Mouse (Mus musculus) midbrain, postnatal 0 days (tissue): ENCODE results near the gene Rin2. TPM values are rescaled to one million over a fixed set of nuclear protein-coding genes. Genes with fewer than 3 reads are reported as not detected.

Experiments used
- ATAC-seq: fragments of 200-750 bp; cut with Nextera tagmentation; 2 replicates; pipeline ENCODE4 v1.8.0; 2017; ENCODE audit warnings: moderate number of reproducible peaks, mild to moderate bottlenecking, moderate TSS enrichment, moderate library complexity; ENCODE audit not compliant: low FRiP score
- DNase-seq: peaks from one replicate; pipeline ENCODE4 v3.0.0-alpha.2; 2015; ENCODE audit warnings: low spot score
- H3K27ac ChIP-seq: fragments of 300-500 bp; sonication (generic); 2 replicates; pipeline ENCODE4 v1.5.1; 2014; ENCODE audit warnings: low read depth, mild to moderate bottlenecking, low read length, mixed read lengths
- H3K27me3 ChIP-seq: fragments of 300-500 bp; sonication (generic); 2 replicates; pipeline ENCODE4 v1.6.1; 2014; ENCODE audit warnings: low read length, control low read depth, mixed read lengths; ENCODE audit not compliant: insufficient read depth
- H3K36me3 ChIP-seq: fragments of 300-500 bp; sonication (generic); 2 replicates; pipeline ENCODE4 v1.6.1; 2014; ENCODE audit warnings: low read length, control low read depth, mixed read lengths; ENCODE audit not compliant: insufficient read depth
- H3K4me1 ChIP-seq: fragments of 300-500 bp; sonication (generic); 2 replicates; pipeline ENCODE4 v1.6.1; 2014; ENCODE audit warnings: mild to moderate bottlenecking, control low read depth, antibody characterized with exemption, low read length, mixed read lengths; ENCODE audit not compliant: insufficient read depth
- H3K4me2 ChIP-seq: fragments of 300-500 bp; sonication (generic); 2 replicates; pipeline ENCODE4 v1.6.1; 2014; ENCODE audit warnings: low read depth, mild to moderate bottlenecking, low read length, mixed read lengths; ENCODE audit not compliant: poor library complexity, severe bottlenecking
- H3K4me3 ChIP-seq: fragments of 300-500 bp; sonication (generic); 2 replicates; pipeline ENCODE4 v1.5.1; 2014; ENCODE audit warnings: low read depth, mild to moderate bottlenecking, low read length, moderate library complexity
- H3K9ac ChIP-seq: fragments of 300-500 bp; sonication (generic); replicated peaks from 2 replicates; pipeline ENCODE4 v1.6.1; 2014; ENCODE audit warnings: mild to moderate bottlenecking, low read length, moderate library complexity, mixed read lengths; ENCODE audit not compliant: poor library complexity, severe bottlenecking
- H3K9me3 ChIP-seq: fragments of 300-500 bp; sonication (generic); 2 replicates; pipeline ENCODE4 v1.6.1; 2016; ENCODE audit warnings: low read length, control low read depth
- CTCF ChIP-seq: IDR thresholded peaks from 2 replicates; pipeline ENCODE4 v1.5.1; 2016; ENCODE audit warnings: antibody characterized with exemption, mild to moderate bottlenecking
- WGBS: fragments of 180-500 bp; shearing (Covaris S2); extraction: QIAGEN DNeasy Blood & Tissue Kit; methylation state at CpG from one replicate; pipeline ENCODE4 v1.1.7; 2014; 5-methylcytosine and 5-hydroxymethylcytosine counted together
- polyA plus RNA-seq: library from polyadenylated mRNA; unstranded; fragments of >200 nt; fragmentation: Nextera tagmentation; extraction: Ambion mirVana; gene quantifications from 2 replicates; pipeline ENCODE4 v1.2.1, GENCODE M21; 2015
- total RNA-seq: library from RNA; depleted of rRNA; stranded (reverse); fragments of >200 nt; gene quantifications from 2 replicates; pipeline ENCODE4 v1.2.3, GENCODE M21; 2014

Rin2 gene
- total and polyA plus RNA-seq, 2 experiments from 2014 or later = 10.5 to 18.0 TPM

DNA sequence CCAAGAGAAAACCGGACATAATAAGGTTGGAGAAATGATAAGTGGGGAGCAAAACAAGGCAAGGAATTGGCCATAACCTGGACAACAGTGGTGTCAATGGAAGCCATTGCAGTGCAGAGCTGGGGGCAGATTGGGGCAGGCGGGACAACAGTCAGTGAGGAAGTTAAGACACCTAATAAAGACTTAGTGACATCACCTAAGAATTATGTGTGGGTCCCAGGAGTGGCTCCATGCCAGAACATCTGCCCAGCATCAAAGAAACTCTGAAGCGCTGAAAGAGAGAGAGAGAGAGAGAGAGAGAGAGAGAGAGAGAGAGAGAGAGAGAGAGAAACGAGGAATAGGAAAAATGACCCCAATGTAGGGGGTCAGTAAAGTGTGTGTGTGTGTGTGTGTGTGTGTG, 6.9 kb upstream of the Rin2 start:
- H3K4me1 ChIP-seq = no peaks in the 10 kb centered on the region

GRCm38 (mm10) chr2:145670131-145670530, 4.9 kb upstream of the Rin2 start:
- WGBS = 91% methylated on average over 4 of the region's 4 CpGs
- Histone ChIP-seq H3K4me3 (no peak overlapping the region), H3K4me1 (no peaks in the 10 kb centered on the region), H3K27ac (no peak overlapping the region), H3K36me3 (no peaks in the 10 kb centered on the region), H3K27me3 (no peaks in the 10 kb centered on the region), H3K9ac (no peak overlapping the region), H3K9me3 (no peaks in the 10 kb centered on the region), H3K4me2 (no peak overlapping the region)
- no peak for TF ChIP-seq CTCF
- DNase-seq (no peak), ATAC-seq (no peak)

More for the DNA sequence above, 6.9 kb upstream of the Rin2 start:
- Histone ChIP-seq H3K27me3 (no peaks in the 10 kb centered on the region), H3K4me2 (no peak overlapping the region), H3K9me3 (no peaks in the 10 kb centered on the region), H3K36me3 (no peaks in the 10 kb centered on the region), H3K27ac (no peak overlapping the region), H3K9ac (no peak overlapping the region), H3K4me3 (no peak overlapping the region)
- WGBS = 88% methylated on average over 4 of the region's 4 CpGs
- DNase-seq = no peak
- no peak for TF ChIP-seq CTCF
- ATAC-seq = no peak

DNA sequence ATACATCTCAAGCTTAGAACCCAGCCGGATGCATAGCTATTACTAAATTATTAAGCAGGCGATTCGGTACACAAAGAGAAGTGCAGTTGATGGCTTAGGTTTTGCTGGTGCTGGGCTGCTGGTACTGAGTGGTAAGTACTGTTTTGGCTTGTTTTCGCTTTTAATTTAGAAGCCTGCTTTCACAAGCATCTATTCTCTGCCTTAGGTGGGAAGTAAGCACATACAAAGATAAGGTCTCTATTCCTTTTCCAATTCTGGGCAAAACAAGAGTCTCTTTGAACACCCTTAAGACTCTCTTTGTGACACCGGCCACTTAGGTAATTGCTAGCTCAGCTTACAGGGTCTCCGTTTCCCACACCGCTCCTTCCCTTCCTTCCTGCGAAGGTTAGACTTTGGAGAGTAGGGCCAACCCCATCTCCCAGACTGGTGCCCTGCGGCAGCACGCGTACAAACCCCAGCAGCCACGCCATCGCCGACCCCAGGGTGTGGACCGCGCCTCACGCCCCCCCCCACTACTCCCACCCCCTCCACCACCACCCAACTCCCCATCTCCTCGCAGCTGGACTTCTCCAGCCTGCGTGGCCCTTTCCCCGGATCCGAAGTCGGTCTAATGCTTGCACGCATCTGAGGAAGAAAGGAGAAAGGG, 396 bp upstream of the Rin2 start:
- peak overlapping the region; percentile 71 for H3K4me3 ChIP-seq
- no peak for DNase-seq

GRCm38 (mm10) chr2:145675756-145676543, 935 bp downstream of the Rin2 start:
- Histone ChIP-seq H3K27ac (peak overlapping the region; percentile 43; the same call in 1 of the 2 replicates), H3K9ac (peak overlapping the region; percentile 63), H3K27me3 (no peaks in the 10 kb centered on the region), H3K9me3 (no peaks in the 10 kb centered on the region), H3K4me1 (no peaks in the 10 kb centered on the region), H3K36me3 (no peaks in the 10 kb centered on the region), H3K4me2 (peak overlapping the region; percentile 99), H3K4me3 (peak overlapping the region; percentile 71)
- ATAC-seq = peak; percentile 58
- peak; percentile 60 for DNase-seq
- peak; percentile 43 for TF ChIP-seq CTCF
- 7% methylated on average over 27 of the region's 27 CpGs for WGBS

More for the DNA sequence above, 396 bp upstream of the Rin2 start:
- H3K4me1 ChIP-seq = no peaks in the 10 kb centered on the region
- H3K4me2 ChIP-seq = peak overlapping the region; percentile 99
- 4% methylated on average over 21 of the region's 23 CpGs for WGBS
- H3K9ac ChIP-seq = peak overlapping the region; percentile 63; the same call in 1 of the 2 replicates
- H3K27me3 ChIP-seq = no peaks in the 10 kb centered on the region
- no peak overlapping the region for H3K27ac ChIP-seq
- ATAC-seq = peak; percentile 32; the same call in 1 of the 2 replicates
- no peak for TF ChIP-seq CTCF
- no peaks in the 10 kb centered on the region for H3K36me3 ChIP-seq
- H3K9me3 ChIP-seq = no peaks in the 10 kb centered on the region

DNA sequence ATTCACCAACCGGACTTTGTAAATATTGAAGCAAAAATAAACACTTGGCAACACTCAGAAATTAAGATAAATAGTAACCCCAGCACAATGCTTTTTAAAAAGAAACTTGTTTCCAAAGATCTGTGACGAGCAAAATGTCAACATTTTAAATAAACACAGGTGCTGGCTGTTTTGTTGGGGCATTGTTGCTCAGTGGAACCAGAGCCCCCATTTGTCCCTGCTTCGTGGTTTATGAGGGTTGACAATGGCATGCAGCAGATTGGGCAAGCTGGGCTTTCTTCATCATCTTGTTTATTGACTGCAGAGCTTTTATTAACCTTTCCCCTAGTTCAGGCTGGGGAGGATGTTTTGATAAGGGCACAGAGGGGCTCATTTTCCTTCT, 1.5 kb downstream of the Rin2 start:
- no peak for TF ChIP-seq CTCF
- H3K9me3 ChIP-seq = no peaks in the 10 kb centered on the region
- ATAC-seq (no peak), DNase-seq (no peak)
- H3K4me2 ChIP-seq = no peak overlapping the region
- no peak overlapping the region for H3K27ac ChIP-seq
- H3K4me3 ChIP-seq = no peak overlapping the region
- H3K9ac ChIP-seq = no peak overlapping the region
- no peaks in the 10 kb centered on the region for H3K4me1 ChIP-seq
- no peaks in the 10 kb centered on the region for H3K27me3 ChIP-seq
- WGBS = 70% methylated on average over 3 of the region's 3 CpGs
- H3K36me3 ChIP-seq = no peaks in the 10 kb centered on the region

GRCm38 (mm10) chr2:145676936-145677335, 1.9 kb downstream of the Rin2 start:
- Histone ChIP-seq H3K9ac (no peak overlapping the region), H3K27ac (no peak overlapping the region), H3K4me2 (no peak overlapping the region), H3K36me3 (no peaks in the 10 kb centered on the region), H3K4me3 (no peak overlapping the region), H3K4me1 (no peaks in the 10 kb centered on the region), H3K9me3 (no peaks in the 10 kb centered on the region), H3K27me3 (no peaks in the 10 kb centered on the region)
- ATAC-seq = no peak
- no peak for TF ChIP-seq CTCF
- no peak for DNase-seq
- WGBS = 92% methylated on average over 2 of the region's 2 CpGs
